Mouse (Mus musculus): Measurements from ENCODE around the gene Tubb2a. TPM values are rescaled to one million over a fixed set of nuclear protein-coding genes. Genes with fewer than 3 reads are reported as not detected.

The Tubb2a gene
- total RNA-seq, 2 experiments from 2014 or later: 2,795 to 2,863 TPM

- intact Hi-C loops (cut with DNase I): no loop called here
- DNase-seq (ENCODE audit: extremely low spot score in 1 of 2, low spot score in 2 of 2): peak in 1 of 2 experiments; percentile 43
Observed at GRCm38 (mm10) chr13:34062466-34062865, 15.3 kb downstream of the Tubb2a start.

- no peak for DNase-seq (ENCODE audit: extremely low spot score in 1 of 2, low spot score in 2 of 2)
- intact Hi-C loops (cut with DNase I): no loop called here
Observed at GRCm38 (mm10) chr13:34060061-34060460, 17.7 kb downstream of the Tubb2a start.

- intact Hi-C loops (cut with DNase I): no loop called here
- DNase-seq (ENCODE audit: extremely low spot score in 1 of 2, low spot score in 2 of 2): peak in 1 of 2 experiments; percentile 0
Observed at GRCm38 (mm10) chr13:34057252-34057651, 20.6 kb downstream of the Tubb2a start.

- intact Hi-C loops (cut with DNase I): no loop called here
- DNase-seq (ENCODE audit: extremely low spot score in 1 of 2, low spot score in 2 of 2): no peak
Observed at GRCm38 (mm10) chr13:34054983-34055382, 22.8 kb downstream of the Tubb2a start.

DNA sequence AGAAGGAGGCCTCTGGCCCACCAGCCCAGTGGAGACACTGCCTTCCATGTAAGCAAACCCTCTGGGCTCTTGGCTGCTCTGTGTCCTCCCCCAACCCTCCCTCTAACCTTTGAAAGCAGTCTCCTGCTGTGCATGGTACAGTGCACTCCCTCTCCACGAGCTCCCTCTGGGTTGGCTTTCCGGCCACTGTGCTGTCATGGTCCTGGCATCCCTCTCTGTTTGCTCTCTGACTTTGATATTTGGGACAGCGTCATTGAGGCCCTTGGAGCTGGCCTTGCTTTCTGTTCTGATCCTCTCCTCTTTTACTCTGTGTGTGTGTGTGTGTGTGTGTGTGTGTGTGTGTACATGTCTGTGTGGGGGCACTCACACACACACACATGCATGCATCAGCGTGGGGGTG is 23.4 kb downstream of the Tubb2a start:
- intact Hi-C loops (cut with DNase I): no loop called here
- no peak for DNase-seq (ENCODE audit: extremely low spot score in 1 of 2, low spot score in 2 of 2)

GRCm38 (mm10) chr13:34053673-34054282 is 24.0 kb downstream of the Tubb2a start:
- intact Hi-C loops (cut with DNase I): no loop called here
- no peak for DNase-seq (ENCODE audit: extremely low spot score in 1 of 2, low spot score in 2 of 2)

DNA sequence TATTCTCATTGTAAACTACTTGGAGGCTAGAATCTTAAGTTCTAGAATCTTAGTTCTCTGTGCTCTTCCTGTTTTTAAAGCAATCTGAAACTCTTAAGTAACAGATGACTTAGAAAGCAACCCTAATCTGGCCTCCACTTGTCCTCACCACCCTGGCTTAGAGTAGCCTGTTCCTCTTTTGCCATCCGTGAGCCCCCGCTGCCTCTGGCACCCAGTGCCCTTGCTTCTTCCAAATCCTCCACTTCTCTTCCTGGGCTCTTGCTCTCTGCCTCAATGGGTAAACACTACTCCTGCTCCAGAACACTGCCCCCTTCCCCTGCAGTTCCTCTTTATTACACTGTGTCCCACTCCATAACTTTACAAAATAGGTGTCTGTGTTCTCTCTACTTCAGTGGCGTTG is 26.1 kb downstream of the Tubb2a start:
- no peak for DNase-seq (ENCODE audit: extremely low spot score in 1 of 2, low spot score in 2 of 2)
- intact Hi-C loops (cut with DNase I): no loop called here

- DNase-seq (ENCODE audit: extremely low spot score in 1 of 2, low spot score in 2 of 2): no peak
- intact Hi-C loops (cut with DNase I): no loop called here
Observed at GRCm38 (mm10) chr13:34050479-34050878, 27.3 kb downstream of the Tubb2a start.

- intact Hi-C loops (cut with DNase I): loop anchor here (2.0 to 10.0 kb wide), 2 partner anchors 107 to 577 kb away; no protein-coding TSS in a partner anchor
- no peak for DNase-seq (ENCODE audit: extremely low spot score in 1 of 2, low spot score in 2 of 2)
Observed at GRCm38 (mm10) chr13:34047526-34047925, 30.3 kb downstream of the Tubb2a start.

- DNase-seq (ENCODE audit: extremely low spot score in 1 of 2, low spot score in 2 of 2): peak; percentile 89 to 92
Observed at GRCm38 (mm10) chr13:34046421-34047012, 31.3 kb downstream of the Tubb2a start.

DNA sequence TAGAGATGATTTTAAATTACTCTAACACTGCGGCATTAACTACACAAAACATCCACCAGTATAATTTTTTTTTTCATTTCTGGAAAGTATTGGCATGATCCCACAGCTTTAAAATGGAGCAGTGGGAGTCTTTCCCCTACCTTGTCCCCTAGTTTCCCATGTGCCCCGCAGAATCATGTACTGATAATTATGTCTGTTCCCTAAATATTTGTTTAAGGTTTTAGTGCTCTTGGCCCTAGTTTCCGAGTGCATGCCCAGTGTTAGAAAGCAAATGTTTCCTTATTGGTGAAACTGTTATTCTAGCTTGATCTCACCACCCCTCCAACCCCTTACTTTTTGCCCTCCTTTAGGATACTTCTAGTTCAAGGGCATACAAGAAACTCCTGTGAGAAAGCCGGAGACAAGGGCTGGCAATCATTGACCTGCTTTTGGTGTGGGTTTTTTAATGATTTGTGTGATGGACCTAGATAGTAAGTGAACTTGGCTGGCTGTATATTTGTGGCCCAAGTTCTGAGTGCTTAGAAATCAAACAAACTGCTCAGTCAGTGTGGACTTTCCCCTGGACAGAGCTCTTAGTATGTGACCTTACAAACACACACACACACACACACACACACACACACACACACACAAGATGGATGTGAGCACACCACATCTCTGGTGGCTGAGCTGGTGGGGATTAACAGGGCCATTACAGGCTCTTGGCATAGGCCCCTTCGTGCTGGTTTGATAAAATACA is 32.1 kb downstream of the Tubb2a start:
- intact Hi-C loops (cut with DNase I): loop anchor here (2.0 to 10.0 kb wide), 2 partner anchors 109 to 579 kb away; no protein-coding TSS in a partner anchor
- no peak for DNase-seq (ENCODE audit: extremely low spot score in 1 of 2, low spot score in 2 of 2)

More at GRCm38 (mm10) chr13:34046421-34047012, 31.3 kb downstream of the Tubb2a start:
- intact Hi-C loops (cut with DNase I): loop anchor here (2.0 to 10.0 kb wide), 2 partner anchors 108 to 578 kb away; no protein-coding TSS in a partner anchor

DNA sequence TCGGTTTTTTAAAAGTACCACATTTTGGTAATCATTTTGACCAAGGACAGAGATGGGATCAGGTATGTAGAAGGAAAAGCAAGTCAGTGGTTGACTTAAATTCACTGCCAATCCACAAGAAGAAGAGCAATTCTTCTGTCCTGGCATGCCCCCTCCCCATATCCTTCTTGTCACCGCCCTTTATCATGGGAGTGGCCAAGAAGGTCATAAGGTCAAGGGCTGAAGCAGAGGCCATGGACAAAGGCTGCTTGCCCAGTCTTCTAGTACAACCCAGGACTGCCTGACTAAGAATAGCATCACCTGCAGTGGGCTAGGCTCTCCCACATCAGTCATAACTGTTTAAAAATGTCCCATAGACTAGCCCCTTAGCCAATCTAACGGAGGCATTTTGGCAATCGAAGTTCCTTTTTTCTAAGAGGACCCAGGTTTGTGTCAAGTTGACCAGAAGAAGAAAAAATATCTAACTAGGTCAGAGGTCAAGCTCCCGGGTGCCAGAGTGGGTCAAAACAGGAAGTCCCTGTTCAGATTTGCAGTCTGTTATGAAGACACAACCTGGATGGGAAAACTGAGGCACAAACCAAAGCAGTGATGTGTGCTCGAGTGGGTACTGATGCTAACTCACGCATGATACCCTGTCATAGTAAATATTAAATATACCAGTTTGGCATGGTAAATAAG is 34.0 kb downstream of the Tubb2a start:
- intact Hi-C loops (cut with DNase I): loop anchor here (10.0 kb wide), 1 partner anchor 581 kb away; no protein-coding TSS in a partner anchor

GRCm38 (mm10) chr13:34040091-34040490 is 37.7 kb downstream of the Tubb2a start:
- no peak for DNase-seq (ENCODE audit: extremely low spot score in 1 of 2, low spot score in 2 of 2)
- intact Hi-C loops (cut with DNase I): loop anchor here (10.0 kb wide), 1 partner anchor 585 kb away; no protein-coding TSS in a partner anchor

More for the DNA sequence above, 34.0 kb downstream of the Tubb2a start:
- DNase-seq (ENCODE audit: extremely low spot score in 1 of 2, low spot score in 2 of 2): no peak

DNA sequence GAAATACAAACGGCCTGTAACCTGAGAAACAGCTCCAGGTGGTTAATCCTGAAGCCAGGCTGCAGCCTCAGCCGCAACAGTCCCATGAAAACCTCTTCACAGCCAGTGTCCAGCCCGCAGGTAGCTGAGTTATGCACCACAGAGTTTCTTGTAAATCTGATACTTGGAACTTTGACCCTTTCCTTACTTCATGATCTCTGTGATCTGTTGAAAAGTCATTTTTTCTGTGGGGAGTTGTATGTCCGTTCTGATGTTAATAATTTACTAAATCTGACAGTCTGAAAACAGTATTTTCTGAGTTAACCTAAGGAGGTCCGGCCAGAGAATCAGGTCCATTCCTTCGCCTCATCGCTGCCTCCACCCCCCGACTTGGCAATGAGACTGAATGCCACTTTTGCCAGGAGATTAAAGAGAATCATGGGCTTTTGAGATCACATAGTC is 38.9 kb downstream of the Tubb2a start:
- no peak for DNase-seq (ENCODE audit: extremely low spot score in 1 of 2, low spot score in 2 of 2)
- intact Hi-C loops (cut with DNase I): no loop called here

DNA sequence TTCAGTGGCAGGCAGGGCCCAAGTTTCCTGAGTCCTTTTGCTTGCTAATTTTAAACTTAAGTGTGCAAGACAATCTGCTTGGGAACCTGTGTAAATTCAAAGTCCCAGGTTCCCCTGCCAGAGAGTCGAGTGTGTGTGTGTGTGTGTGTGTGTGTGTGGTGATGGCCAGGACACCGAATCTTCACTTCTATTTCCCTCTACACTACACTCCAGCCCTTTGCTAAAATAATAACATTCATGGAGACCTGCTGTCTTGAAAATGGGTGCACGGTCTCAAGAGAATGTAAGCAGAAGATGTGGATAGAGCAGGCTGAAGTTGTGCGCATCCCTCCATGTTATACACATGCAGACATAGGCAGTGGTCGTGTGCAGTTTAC is 39.8 kb downstream of the Tubb2a start:
- no peak for DNase-seq (ENCODE audit: extremely low spot score in 1 of 2, low spot score in 2 of 2)
- intact Hi-C loops (cut with DNase I): no loop called here

DNA sequence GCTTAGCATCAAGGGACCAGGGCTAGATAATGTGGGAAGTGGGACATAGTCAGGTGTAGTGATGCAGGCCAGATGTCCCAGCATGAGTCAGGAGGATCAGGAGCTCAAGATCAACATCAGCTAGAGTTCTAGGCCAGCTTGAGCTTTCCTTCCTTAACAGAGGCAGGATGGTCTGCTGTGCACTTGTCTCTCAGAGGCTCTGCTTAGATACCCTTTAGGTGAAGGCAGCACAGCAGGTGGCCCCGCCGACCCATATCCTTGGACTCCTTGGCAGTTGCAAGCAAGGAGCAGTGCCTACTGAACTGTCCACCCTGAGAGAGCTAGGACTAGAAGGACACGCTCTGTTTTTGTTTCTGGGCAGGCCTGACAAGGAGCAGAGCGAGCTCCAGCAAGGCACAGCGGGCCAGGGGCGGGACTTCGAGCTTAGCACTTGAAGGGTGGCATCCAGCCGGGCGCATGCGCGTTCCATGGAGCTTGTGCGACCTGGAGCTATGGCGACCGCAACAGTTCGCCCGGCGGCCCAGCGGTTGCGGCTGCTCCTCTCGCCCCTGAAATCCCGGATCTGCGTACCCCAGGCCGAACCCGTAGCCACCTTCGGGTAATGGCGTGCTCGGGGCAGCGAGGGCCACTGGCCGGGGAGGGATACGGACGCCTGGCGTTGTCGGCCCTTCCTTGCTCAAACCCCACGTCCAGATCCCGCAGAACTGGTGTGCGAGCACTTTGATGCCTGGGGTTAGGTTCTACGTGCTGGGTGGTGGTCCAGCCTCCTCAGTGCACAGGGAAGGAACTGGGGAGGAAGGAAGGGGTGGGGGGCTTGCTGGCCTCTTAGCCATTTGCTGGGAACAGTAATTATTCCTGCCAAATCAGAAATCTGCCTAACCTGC is 40.4 kb downstream of the Tubb2a start, which contains the start of gene Bphl:
Gene Bphl (plus strand): TSS at position 426 of the 884 bp plus-strand sequence.
- peak; percentile 89 to 96 for DNase-seq (ENCODE audit: extremely low spot score in 1 of 2, low spot score in 2 of 2)
- intact Hi-C loops (cut with DNase I): no loop called here

GRCm38 (mm10) chr13:34036726-34037125 is 41.1 kb downstream of the Tubb2a start:
- intact Hi-C loops (cut with DNase I): no loop called here
- no peak for DNase-seq (ENCODE audit: extremely low spot score in 1 of 2, low spot score in 2 of 2)

DNA sequence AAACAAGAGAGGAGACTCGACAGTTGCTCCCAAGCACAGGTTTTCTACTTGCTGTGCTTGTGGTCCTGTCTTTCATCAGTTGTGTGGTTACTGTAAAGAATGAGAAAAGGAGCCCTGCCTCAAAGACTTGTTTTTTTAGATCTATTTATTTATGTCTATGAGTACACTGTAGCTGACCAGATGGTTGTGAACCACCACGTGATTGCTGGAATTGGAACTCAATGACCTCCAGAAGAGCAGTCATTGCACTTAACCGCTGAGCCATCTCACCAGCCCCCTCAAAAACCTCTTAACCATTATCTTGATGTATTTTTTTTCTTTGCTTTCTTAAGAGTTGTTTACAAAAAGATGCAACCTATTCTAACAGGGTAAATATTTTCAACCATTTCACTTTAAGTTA is 42.4 kb downstream of the Tubb2a start:
- intact Hi-C loops (cut with DNase I): no loop called here
- no peak for DNase-seq (ENCODE audit: extremely low spot score in 1 of 2, low spot score in 2 of 2)

Measured in left cerebral cortex, postnatal 10 days (tissue).